Mouse (Mus musculus): Measurements from ENCODE around the gene 4930519P11Rik. TPM values are rescaled to one million over a fixed set of nuclear protein-coding genes. Genes with fewer than 3 reads are reported as not detected.

Gene 4930519P11Rik
- total RNA-seq (2021) = not detected

GRCm38 (mm10) chr2:154613118-154614115 lies at the start of gene 4930519P11Rik, which contains the start of gene Zfp341:
4930519P11Rik (minus strand) TSS chr2:154613437.
Zfp341 (plus strand) TSS chr2:154613297.
- intact Hi-C loops (cut with DNase I) = loop anchor here (1.0 to 2.0 kb wide), 3 partner anchors 20 to 197 kb away; no protein-coding TSS in a partner anchor

GRCm38 (mm10) chr2:154659531-154660074 lies 46.4 kb upstream of the 4930519P11Rik start:
- intact Hi-C loops (cut with DNase I) = no loop called here
- DNase-seq = peak in 1 of 2 experiments; percentile 35

More at GRCm38 (mm10) chr2:154613118-154614115, at the start of gene 4930519P11Rik, which contains the start of gene Zfp341:
- peak; percentile 92 to 93 for DNase-seq

- intact Hi-C loops (cut with DNase I) = no loop called here
- no peak for DNase-seq
Observed at GRCm38 (mm10) chr2:154659070-154659469, 45.8 kb upstream of the 4930519P11Rik start.

GRCm38 (mm10) chr2:154657486-154658237 lies 44.4 kb upstream of the 4930519P11Rik start:
- intact Hi-C loops (cut with DNase I) = no loop called here
- peak; percentile 48 to 54 for DNase-seq

- intact Hi-C loops (cut with DNase I) = no loop called here
Observed at GRCm38 (mm10) chr2:154656710-154657485, 43.7 kb upstream of the 4930519P11Rik start.

GRCm38 (mm10) chr2:154655878-154656414 lies 42.7 kb upstream of the 4930519P11Rik start:
- no peak for DNase-seq
- intact Hi-C loops (cut with DNase I) = no loop called here

More at GRCm38 (mm10) chr2:154656710-154657485, 43.7 kb upstream of the 4930519P11Rik start:
- DNase-seq = peak; percentile 98 to 99

GRCm38 (mm10) chr2:154654976-154655375 lies 41.7 kb upstream of the 4930519P11Rik start:
- intact Hi-C loops (cut with DNase I) = no loop called here
- no peak for DNase-seq

- intact Hi-C loops (cut with DNase I) = no loop called here
- no peak for DNase-seq
Observed at GRCm38 (mm10) chr2:154651363-154651762, 38.1 kb upstream of the 4930519P11Rik start, which contains the start of gene Chmp4b. Chmp4b (plus strand) TSS chr2:154651705.

GRCm38 (mm10) chr2:154650404-154650803 lies 37.2 kb upstream of the 4930519P11Rik start:
- no peak for DNase-seq
- intact Hi-C loops (cut with DNase I) = no loop called here

- intact Hi-C loops (cut with DNase I) = no loop called here
- peak in 1 of 2 experiments; percentile 18 for DNase-seq
Observed at GRCm38 (mm10) chr2:154648086-154648485, 34.8 kb upstream of the 4930519P11Rik start.

- DNase-seq = peak; percentile 28 to 43
- intact Hi-C loops (cut with DNase I) = loop anchor here (1.0 kb wide), 1 partner anchor 297 kb away; no protein-coding TSS in a partner anchor
Observed at GRCm38 (mm10) chr2:154646634-154647033, 33.4 kb upstream of the 4930519P11Rik start.

GRCm38 (mm10) chr2:154642712-154643385 lies 29.6 kb upstream of the 4930519P11Rik start:
- intact Hi-C loops (cut with DNase I) = no loop called here
- DNase-seq = no peak

- DNase-seq = no peak
- intact Hi-C loops (cut with DNase I) = no loop called here
Observed at GRCm38 (mm10) chr2:154642005-154642459, 28.8 kb upstream of the 4930519P11Rik start.

GRCm38 (mm10) chr2:154641176-154641575 lies 27.9 kb upstream of the 4930519P11Rik start:
- intact Hi-C loops (cut with DNase I) = no loop called here
- DNase-seq = no peak

GRCm38 (mm10) chr2:154639115-154639514 lies 25.9 kb upstream of the 4930519P11Rik start:
- intact Hi-C loops (cut with DNase I) = no loop called here
- DNase-seq = no peak

GRCm38 (mm10) chr2:154638521-154638920 lies 25.3 kb upstream of the 4930519P11Rik start:
- no peak for DNase-seq
- intact Hi-C loops (cut with DNase I) = no loop called here

- intact Hi-C loops (cut with DNase I) = no loop called here
Observed at GRCm38 (mm10) chr2:154635826-154636225, 22.6 kb upstream of the 4930519P11Rik start.

GRCm38 (mm10) chr2:154633876-154634644 lies 20.8 kb upstream of the 4930519P11Rik start:
- intact Hi-C loops (cut with DNase I) = no loop called here
- no peak for DNase-seq

More at GRCm38 (mm10) chr2:154635826-154636225, 22.6 kb upstream of the 4930519P11Rik start:
- DNase-seq = no peak
